Mouse (Mus musculus): Measurements from ENCODE around the gene Tprn. TPM values are rescaled to one million over a fixed set of nuclear protein-coding genes. Genes with fewer than 3 reads are reported as not detected.

The Tprn gene
- total RNA-seq (2014; fragmentation: Nextera tagmentation) (13.6 and 22.0 TPM in 2 replicates), total RNA-seq (2017) (8.1 and 10.0 TPM in 2 replicates), polyA plus RNA-seq (2012) (51.5 and 52.8 TPM in 2 replicates)

DNA sequence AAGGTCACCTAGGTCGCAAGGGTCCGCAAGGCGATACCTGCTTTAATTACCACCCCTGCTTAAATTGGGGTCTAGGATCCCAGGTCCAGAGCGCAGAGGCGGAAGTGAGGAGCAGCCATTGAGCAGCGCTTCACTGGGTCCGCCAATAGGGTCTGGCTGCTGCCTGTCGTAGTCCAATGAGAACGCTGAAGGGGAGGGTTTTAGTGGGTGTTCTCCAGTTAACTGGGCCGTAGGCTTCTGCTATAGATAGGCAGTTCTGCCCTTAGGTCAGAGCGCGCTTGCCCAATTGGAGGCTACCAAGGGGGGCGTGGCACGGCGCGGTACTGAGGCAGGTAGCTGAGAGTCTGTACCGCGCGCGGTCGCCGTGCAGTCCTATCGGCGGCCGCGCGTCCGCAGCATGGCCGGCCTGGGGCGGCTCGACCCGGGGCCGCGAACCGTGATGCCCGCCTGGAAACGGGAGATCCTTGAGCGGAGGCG is at the start of gene Tprn:
TSS of gene Tprn (plus strand) at position 328 of the 477 bp plus-strand sequence.
- H3K4me3 ChIP-seq (ENCODE audit: low read depth, low read length), result peak within 1 kb of the TSS; percentile 89
- no peaks in the 10 kb centered on the region for H3K9me3 ChIP-seq (replicated peaks)
- peaks cover 45% of the 10 kb centered on the region for H3K36me3 ChIP-seq (replicated peaks)
- ATAC-seq (ENCODE audit: extremely low read depth, insufficient number of reproducible peaks, low FRiP score, poor library complexity, severe bottlenecking), result peak; percentile 98
- no peaks in the 10 kb centered on the region for H3K27me3 ChIP-seq (ENCODE audit: insufficient read depth, low read length)
- peaks cover 66% of the 10 kb centered on the region for H3K4me1 ChIP-seq (ENCODE audit: insufficient read depth, low read depth, low read length)
- no peak for TF ChIP-seq POLR2AphosphoS5 (IDR thresholded peaks at IDR 0.05; ENCODE audit: insufficient replicate concordance, low read depth, low read length)
- TF ChIP-seq TAL1 (conservative IDR thresholded peaks at IDR 0.05; ENCODE audit: low read depth, low read length), result no peak
- no peak for TF ChIP-seq GATA2 (IDR thresholded peaks at IDR 0.05; ENCODE audit: borderline replicate concordance, low read depth, low read length)
- TF ChIP-seq CTCF (IDR thresholded peaks at IDR 0.05; ENCODE audit: low read depth, low read length), result no peak
- TF ChIP-seq GATA1 (IDR thresholded peaks at IDR 0.05; ENCODE audit: borderline replicate concordance, low read length), result no peak
- peak; percentile 99 for DNase-seq (ENCODE audit: low spot score)

DNA sequence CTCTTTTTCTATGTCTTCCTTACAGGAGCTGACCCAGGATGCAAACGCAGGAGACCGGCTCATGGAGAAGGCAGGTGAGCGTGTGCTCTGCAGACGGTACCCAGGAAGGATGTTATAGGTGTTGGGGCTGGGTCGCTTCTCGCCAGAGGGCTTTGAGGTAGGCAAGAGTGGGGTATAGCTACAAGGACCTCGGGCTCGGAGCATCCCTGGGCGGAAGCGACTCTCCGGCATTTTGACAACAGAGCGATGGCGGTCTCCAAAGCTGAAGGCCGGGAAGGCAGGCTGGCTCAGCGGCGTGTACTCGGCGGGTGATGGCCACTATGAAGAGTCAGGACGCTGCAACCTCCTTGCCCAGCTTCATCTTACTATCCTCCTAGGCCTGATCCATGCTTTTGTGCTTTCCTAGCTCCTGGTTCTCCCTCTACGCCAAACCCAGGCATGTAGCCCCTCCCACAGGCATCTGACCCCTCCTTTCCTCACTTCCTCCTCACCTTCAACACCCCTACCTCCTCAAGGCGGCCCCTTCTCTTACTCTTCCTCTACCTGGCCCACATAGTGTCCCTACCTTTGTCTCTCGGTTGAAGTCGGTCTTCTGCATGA is 49.1 kb upstream of the Tprn start:
- Histone ChIP-seq H3K9me3 (replicated peaks) (no peaks in the 10 kb centered on the region), H3K27me3 (ENCODE audit: insufficient read depth, low read length) (peaks cover 17% of the 10 kb centered on the region), H3K4me1 (ENCODE audit: insufficient read depth, low read depth, low read length) (peaks cover 42% of the 10 kb centered on the region), H3K4me3 (ENCODE audit: low read depth, low read length) (no peak overlapping the region), H3K36me3 (replicated peaks) (peaks cover 20% of the 10 kb centered on the region)
- no peak for TF ChIP-seq TAL1 (conservative IDR thresholded peaks at IDR 0.05; ENCODE audit: low read depth, low read length)
- TF ChIP-seq GATA1 (IDR thresholded peaks at IDR 0.05; ENCODE audit: borderline replicate concordance, low read length), result no peak
- TF ChIP-seq POLR2AphosphoS5 (IDR thresholded peaks at IDR 0.05; ENCODE audit: insufficient replicate concordance, low read depth, low read length), result no peak
- no peak for TF ChIP-seq GATA2 (IDR thresholded peaks at IDR 0.05; ENCODE audit: borderline replicate concordance, low read depth, low read length)
- no peak for TF ChIP-seq CTCF (IDR thresholded peaks at IDR 0.05; ENCODE audit: low read depth, low read length)
- DNase-seq (ENCODE audit: low spot score) (no peak), ATAC-seq (ENCODE audit: extremely low read depth, insufficient number of reproducible peaks, low FRiP score, poor library complexity, severe bottlenecking) (no peak)

DNA sequence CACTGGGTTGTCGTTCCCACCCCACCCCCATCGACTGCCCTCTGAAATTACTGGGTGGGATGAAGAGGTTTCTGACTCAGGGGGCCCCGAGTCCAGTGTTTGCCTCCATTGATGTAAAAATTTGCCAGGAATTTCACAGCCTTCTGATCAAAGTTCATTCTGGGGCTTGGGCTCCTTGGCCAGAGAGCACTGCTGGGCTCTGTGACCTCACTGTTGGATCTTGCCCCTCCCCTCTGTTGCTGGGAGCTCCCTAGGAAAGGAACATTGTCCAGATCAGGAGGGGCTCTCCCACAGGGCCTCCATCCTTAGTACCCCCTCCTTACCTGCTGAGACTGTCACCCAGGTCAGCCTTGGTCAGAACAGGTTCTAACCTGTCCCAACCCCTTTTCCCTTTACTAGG is 48.0 kb upstream of the Tprn start, which contains the start of gene Stpg3:
TSS of gene Stpg3 (minus strand) at position 194 of the 400 bp plus-strand sequence.
- Histone ChIP-seq H3K4me3 (ENCODE audit: low read depth, low read length) (no peak within 1 kb of the TSS), H3K9me3 (replicated peaks) (no peaks in the 10 kb centered on the region), H3K27me3 (ENCODE audit: insufficient read depth, low read length) (peaks cover 19% of the 10 kb centered on the region), H3K4me1 (ENCODE audit: insufficient read depth, low read depth, low read length) (peaks cover 38% of the 10 kb centered on the region), H3K36me3 (replicated peaks) (peaks cover 11% of the 10 kb centered on the region)
- DNase-seq (ENCODE audit: low spot score) (no peak), ATAC-seq (ENCODE audit: extremely low read depth, insufficient number of reproducible peaks, low FRiP score, poor library complexity, severe bottlenecking) (no peak)
- no peak for TF ChIP-seq GATA1 (IDR thresholded peaks at IDR 0.05; ENCODE audit: borderline replicate concordance, low read length)
- TF ChIP-seq TAL1 (conservative IDR thresholded peaks at IDR 0.05; ENCODE audit: low read depth, low read length), result no peak
- TF ChIP-seq GATA2 (IDR thresholded peaks at IDR 0.05; ENCODE audit: borderline replicate concordance, low read depth, low read length), result no peak
- no peak for TF ChIP-seq POLR2AphosphoS5 (IDR thresholded peaks at IDR 0.05; ENCODE audit: insufficient replicate concordance, low read depth, low read length)
- no peak for TF ChIP-seq CTCF (IDR thresholded peaks at IDR 0.05; ENCODE audit: low read depth, low read length)

DNA sequence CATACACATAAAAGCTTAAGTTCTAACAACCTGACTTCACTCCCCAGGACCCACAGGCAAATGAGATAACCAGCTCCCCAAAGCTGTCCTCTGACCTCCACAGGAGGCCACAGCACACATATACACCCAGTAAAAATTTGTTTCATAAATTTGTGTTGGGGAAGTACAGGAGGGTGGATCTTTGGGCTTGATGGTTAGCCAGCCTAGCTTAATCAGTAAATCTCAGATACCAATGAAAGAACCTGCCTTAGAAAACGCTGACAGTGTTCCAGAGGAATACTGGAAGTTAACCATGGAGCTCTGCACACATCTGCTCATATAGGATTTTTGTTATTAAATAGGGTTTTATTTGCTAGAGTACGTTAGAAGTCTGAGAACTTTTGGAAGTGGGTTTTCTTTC is 44.8 kb upstream of the Tprn start:
- DNase-seq (ENCODE audit: low spot score), result no peak
- Histone ChIP-seq H3K4me1 (ENCODE audit: insufficient read depth, low read depth, low read length) (peaks cover 26% of the 10 kb centered on the region), H3K4me3 (ENCODE audit: low read depth, low read length) (no peak overlapping the region), H3K9me3 (replicated peaks) (no peaks in the 10 kb centered on the region), H3K27me3 (ENCODE audit: insufficient read depth, low read length) (peaks cover 19% of the 10 kb centered on the region), H3K36me3 (replicated peaks) (peaks cover 18% of the 10 kb centered on the region)
- ATAC-seq (ENCODE audit: extremely low read depth, insufficient number of reproducible peaks, low FRiP score, poor library complexity, severe bottlenecking), result no peak
- TF ChIP-seq GATA2 (IDR thresholded peaks at IDR 0.05; ENCODE audit: borderline replicate concordance, low read depth, low read length), result no peak
- TF ChIP-seq GATA1 (IDR thresholded peaks at IDR 0.05; ENCODE audit: borderline replicate concordance, low read length), result no peak
- no peak for TF ChIP-seq POLR2AphosphoS5 (IDR thresholded peaks at IDR 0.05; ENCODE audit: insufficient replicate concordance, low read depth, low read length)
- TF ChIP-seq TAL1 (conservative IDR thresholded peaks at IDR 0.05; ENCODE audit: low read depth, low read length), result no peak
- no peak for TF ChIP-seq CTCF (IDR thresholded peaks at IDR 0.05; ENCODE audit: low read depth, low read length)

DNA sequence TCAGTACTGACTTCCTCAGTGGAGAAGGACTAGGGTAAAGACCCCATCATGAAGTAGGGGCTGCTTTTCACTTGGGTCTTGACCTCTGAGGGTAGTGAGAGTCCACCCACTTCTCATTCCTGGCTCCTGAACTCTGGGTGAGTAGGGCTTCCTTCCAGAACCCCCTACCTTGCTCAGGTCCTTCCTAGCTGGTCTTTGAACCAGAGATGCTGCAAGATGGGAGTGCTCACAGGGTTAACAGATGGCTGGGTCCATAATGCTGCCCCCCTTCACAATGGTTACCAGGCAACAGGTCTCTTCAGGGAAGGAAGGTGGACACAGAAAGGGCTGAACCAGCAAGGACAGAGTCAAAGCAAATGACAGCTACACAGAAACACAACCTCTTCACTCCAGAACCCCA is 44.0 kb upstream of the Tprn start, which contains the start of gene Fam166a:
TSS of gene Fam166a (plus strand) at position 301 of the 400 bp plus-strand sequence.
- TF ChIP-seq TAL1 (conservative IDR thresholded peaks at IDR 0.05; ENCODE audit: low read depth, low read length), result no peak
- Histone ChIP-seq H3K4me3 (ENCODE audit: low read depth, low read length) (no peak within 1 kb of the TSS), H3K4me1 (ENCODE audit: insufficient read depth, low read depth, low read length) (peaks cover 20% of the 10 kb centered on the region), H3K27me3 (ENCODE audit: insufficient read depth, low read length) (peaks cover 19% of the 10 kb centered on the region), H3K9me3 (replicated peaks) (no peaks in the 10 kb centered on the region), H3K36me3 (replicated peaks) (peaks cover 22% of the 10 kb centered on the region)
- DNase-seq (ENCODE audit: low spot score) (no peak), ATAC-seq (ENCODE audit: extremely low read depth, insufficient number of reproducible peaks, low FRiP score, poor library complexity, severe bottlenecking) (no peak)

DNA sequence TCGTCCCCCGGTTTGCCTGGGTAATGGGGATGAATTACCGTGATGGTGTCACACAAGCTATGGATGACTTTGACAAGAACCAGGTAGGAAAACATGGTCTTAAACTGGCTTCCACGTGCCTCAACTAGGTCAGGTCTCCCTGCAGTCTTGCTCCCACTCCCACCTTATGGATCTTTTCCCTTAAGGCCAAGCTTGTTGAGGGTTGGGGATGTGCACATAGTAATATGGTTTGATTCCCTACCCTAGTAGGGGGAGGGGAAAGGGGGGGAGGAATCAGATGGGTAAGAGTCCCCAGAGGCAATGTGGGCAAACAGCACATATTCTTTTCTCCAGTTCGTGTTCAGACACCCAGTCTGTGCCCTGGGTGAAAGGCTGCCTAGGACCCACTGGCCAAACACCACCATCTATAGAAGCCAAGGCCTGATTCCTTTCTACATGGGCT is 41.1 kb upstream of the Tprn start:
- DNase-seq (ENCODE audit: low spot score), result no peak
- Histone ChIP-seq H3K36me3 (replicated peaks) (peaks cover 30% of the 10 kb centered on the region), H3K9me3 (replicated peaks) (no peaks in the 10 kb centered on the region), H3K4me3 (ENCODE audit: low read depth, low read length) (no peak overlapping the region), H3K4me1 (ENCODE audit: insufficient read depth, low read depth, low read length) (peaks cover 24% of the 10 kb centered on the region), H3K27me3 (ENCODE audit: insufficient read depth, low read length) (0 out of 2 replicates have a peak, but pooled peaks cover 3% of the 10 kb centered on the region)
- TF ChIP-seq POLR2AphosphoS5 (IDR thresholded peaks at IDR 0.05; ENCODE audit: insufficient replicate concordance, low read depth, low read length), result peak; percentile 89; the same call in 1 of the 2 replicates
- TF ChIP-seq GATA2 (IDR thresholded peaks at IDR 0.05; ENCODE audit: borderline replicate concordance, low read depth, low read length), result no peak
- no peak for ATAC-seq (ENCODE audit: extremely low read depth, insufficient number of reproducible peaks, low FRiP score, poor library complexity, severe bottlenecking)

Measured in G1E (cell line).